In genomic region chr9:124038158-124038582, GRCm38 (mm10) we compare ENCODE assay signal across 15 mouse cellular contexts. TPM values are rescaled to one million over a fixed set of nuclear protein-coding genes. Genes with fewer than 3 reads are reported as not detected.
DNase-seq lines count a peak whose midpoint lies in the region; ATAC-seq and TF ChIP-seq lines count a peak whose summit lies in the region.
"Had no signal": no experiment of that assay in that cellular context is flagged by ENCODE, and none has a peak within 500 bp of the region (broad histone marks: within the 10 kb centered on the region; RNA-seq: fewer than 3 reads in every experiment).

No protein-coding gene starts in this region.

- DNase-seq in lung, embryonic 14.5 days: no peak
- DNase-seq in lung, postnatal 36 days: no peak
- no peak for DNase-seq in liver, embryonic 13.5 days
- DNase-seq in midbrain, embryonic 10.5 days (ENCODE audit: low spot score): no peak
- no peak for DNase-seq in adrenal gland, adult (ENCODE audit: inconsistent age in 2 of 2, low spot score in 1 of 2)

- H3K79me2 ChIP-seq in myocyte (ENCODE audit: control insufficient read depth, insufficient read depth): no peaks in the 10 kb centered on the region

- TF ChIP-seq CTCF in lung, embryonic 14.5 days (IDR thresholded peaks at IDR 0.05; ENCODE audit: low read depth): no peak
- TF ChIP-seq CTCF in bone marrow macrophage, adult 2 months (IDR thresholded peaks at IDR 0.05; ENCODE audit: low read depth, low read length): no peak

- H3K9me3 ChIP-seq in lung, embryonic 14.5 days (ENCODE audit: low read depth, low read length): no peaks in the 10 kb centered on the region
- no peaks in the 10 kb centered on the region for H3K9me3 ChIP-seq in liver, embryonic 13.5 days (replicated peaks)
- no peaks in the 10 kb centered on the region for H3K9me3 ChIP-seq in midbrain, embryonic 10.5 days (replicated peaks)
- H3K9me3 ChIP-seq: megakaryocyte, embryonic 14.5 days; stomach, embryonic 15.5 days had no signal

- H3K27me3 ChIP-seq in lung, embryonic 14.5 days (ENCODE audit: insufficient read depth, low read length): no peaks in the 10 kb centered on the region
- no peaks in the 10 kb centered on the region for H3K27me3 ChIP-seq in liver, embryonic 13.5 days
- H3K27me3 ChIP-seq in myocyte (ENCODE audit: control insufficient read depth, insufficient read depth, insufficient read length): no peaks in the 10 kb centered on the region
- no peaks in the 10 kb centered on the region for H3K27me3 ChIP-seq in midbrain, embryonic 10.5 days (ENCODE audit: low read depth, poor library complexity, severe bottlenecking)
- H3K27me3 ChIP-seq: megakaryocyte, embryonic 14.5 days; stomach, embryonic 15.5 days had no signal

- H3ac ChIP-seq in myocyte (ENCODE audit: control insufficient read depth, insufficient read length): no peak overlapping the region

- WGBS in lung, embryonic 14.5 days: 23% methylated on average over 2 of the region's 2 CpGs
- 8% methylated on average over 2 of the region's 2 CpGs for WGBS in liver, embryonic 13.5 days (ENCODE audit: insufficient replicate concordance)
- WGBS in midbrain, embryonic 10.5 days: 86% methylated on average over 2 of the region's 2 CpGs

- no peak overlapping the region for H3K27ac ChIP-seq in lung, embryonic 14.5 days (ENCODE audit: low read depth)
- peak overlapping the region; percentile 86 for H3K27ac ChIP-seq in bone marrow macrophage, adult 2 months (ENCODE audit: insufficient read depth, low read depth, low read length)
- peak overlapping the region; percentile 58; the same call in 1 of the 2 replicates for H3K27ac ChIP-seq in liver, embryonic 13.5 days
- H3K27ac ChIP-seq in midbrain, embryonic 10.5 days (replicated peaks): no peak overlapping the region
- H3K27ac ChIP-seq: heart, adult 2 months; hindbrain, postnatal 0 days; stomach, embryonic 15.5 days had no signal

- H3K4me3 ChIP-seq in lung, embryonic 14.5 days (ENCODE audit: low read depth, low read length): no peak overlapping the region
- H3K4me3 ChIP-seq in bone marrow macrophage, adult 2 months (ENCODE audit: insufficient read depth, low read length): no peak overlapping the region
- H3K4me3 ChIP-seq in liver, embryonic 13.5 days (replicated peaks): no peak overlapping the region
- H3K4me3 ChIP-seq in myocyte: no peak overlapping the region
- H3K4me3 ChIP-seq in midbrain, embryonic 10.5 days: no peak overlapping the region
- H3K4me3 ChIP-seq: heart, adult 2 months; stomach, embryonic 15.5 days had no signal

- no peaks in the 10 kb centered on the region for H3K4me1 ChIP-seq in lung, embryonic 14.5 days (ENCODE audit: insufficient read depth)
- H3K4me1 ChIP-seq in bone marrow macrophage, adult 2 months (ENCODE audit: control insufficient read depth, insufficient read depth, low read length): peaks cover 19% of the 10 kb centered on the region
- H3K4me1 ChIP-seq in liver, embryonic 13.5 days (replicated peaks): peaks cover 25% of the 10 kb centered on the region
- H3K4me1 ChIP-seq in midbrain, embryonic 10.5 days: no peaks in the 10 kb centered on the region
- H3K4me1 ChIP-seq: stomach, embryonic 15.5 days had no signal

- H3K36me3 ChIP-seq in lung, embryonic 14.5 days (ENCODE audit: insufficient read depth): no peaks in the 10 kb centered on the region
- H3K36me3 ChIP-seq in liver, embryonic 13.5 days: no peaks in the 10 kb centered on the region
- H3K36me3 ChIP-seq in myocyte (ENCODE audit: control insufficient read depth, insufficient read depth): no peaks in the 10 kb centered on the region
- H3K36me3 ChIP-seq in midbrain, embryonic 10.5 days: no peaks in the 10 kb centered on the region
- H3K36me3 ChIP-seq: stomach, embryonic 15.5 days had no signal

- no peak overlapping the region for H3K9ac ChIP-seq in lung, embryonic 14.5 days
- H3K9ac ChIP-seq in liver, embryonic 13.5 days: no peak overlapping the region
- H3K9ac ChIP-seq: stomach, embryonic 15.5 days had no signal

- no peak overlapping the region for H3K4me2 ChIP-seq in lung, embryonic 14.5 days
- H3K4me2 ChIP-seq in liver, embryonic 13.5 days: no peak overlapping the region
- peak overlapping the region; percentile 39 for H3K4me2 ChIP-seq in myocyte (ENCODE audit: low read depth)
- H3K4me2 ChIP-seq: stomach, embryonic 15.5 days had no signal

- no peak for TF ChIP-seq POLR2A in bone marrow macrophage, adult 2 months (IDR thresholded peaks at IDR 0.05; ENCODE audit: borderline replicate concordance, low read depth, low read length)
- no peak for TF ChIP-seq POLR2A in myocyte (IDR thresholded peaks at IDR 0.05; ENCODE audit: insufficient read length, low read depth)

- ATAC-seq in lung, embryonic 14.5 days (ENCODE audit: insufficient read depth): peak; percentile 62
- peak; percentile 34; the same call in 1 of the 2 replicates for ATAC-seq in liver, embryonic 13.5 days (ENCODE audit: low read depth)
- ATAC-seq: forebrain, embryonic 14.5 days had no signal

TF ChIP-seq in myocyte, 11 proteins besides CTCF, POLR2A, EP300 and RAD21:
- no peak for TF ChIP-seq REST (IDR thresholded peaks at IDR 0.05; ENCODE audit: insufficient read depth, insufficient read length)
- peak; percentile 88 for TF ChIP-seq CEBPB (IDR thresholded peaks at IDR 0.05; ENCODE audit: insufficient read depth, poor library complexity, severe bottlenecking)

RNA-seq across cellular contexts. Expression of gene Ccr3, which starts 16.4 kb away (rescaled TPM):
- polyA plus RNA-seq in lung, embryonic 14.5 days (2014; fragmentation: Nextera tagmentation; extraction: Ambion mirVana): not detected in 2 replicates
- polyA plus RNA-seq in bone marrow macrophage, adult 2 months (2012; ENCODE audit: insufficient read depth, insufficient read length, missing spikeins): 4.6 and 4.9 TPM in 2 replicates
- 0.10 and 0.12 TPM in 2 replicates for polyA plus RNA-seq in liver, embryonic 13.5 days (2015; fragmentation: Nextera tagmentation; extraction: Ambion mirVana)
- polyA plus RNA-seq in myocyte (2012; fragmentation: generic; extraction: Trizol): not detected
- not detected in 2 replicates for polyA plus RNA-seq in midbrain, embryonic 10.5 days (2016; fragmentation: Nextera tagmentation; extraction: Ambion mirVana)
- polyA plus RNA-seq: adrenal gland, adult 2 months; forebrain, embryonic 14.5 days; hindbrain, postnatal 0 days had no signal

RNA-seq across cellular contexts. Expression of gene Ccr1l1, which starts 60.0 kb away (rescaled TPM):
- not detected in 2 replicates for polyA plus RNA-seq in lung, embryonic 14.5 days (2014; fragmentation: Nextera tagmentation; extraction: Ambion mirVana)
- polyA plus RNA-seq in bone marrow macrophage, adult 2 months (2012; ENCODE audit: insufficient read depth, insufficient read length, missing spikeins): 1.3 TPM in 1 of 2 replicates, not detected in the other
- polyA plus RNA-seq in liver, embryonic 13.5 days (2015; fragmentation: Nextera tagmentation; extraction: Ambion mirVana): not detected in 2 replicates
- not detected for polyA plus RNA-seq in myocyte (2012; fragmentation: generic; extraction: Trizol)
- polyA plus RNA-seq in midbrain, embryonic 10.5 days (2016; fragmentation: Nextera tagmentation; extraction: Ambion mirVana): not detected in 2 replicates
- polyA plus RNA-seq: adrenal gland, adult 2 months; forebrain, embryonic 14.5 days; heart, adult 2 months; hindbrain, postnatal 0 days; small intestine, adult 2 months; stomach, embryonic 15.5 days; thymus, postnatal 0 days had no signal

Comparison
In these comparisons a context has a peak if more than half of its experiments do, and no peak if none do; other contexts are left out.
1. H3K27ac ChIP-seq: peak in bone marrow macrophage, adult 2 months (single experiment) and liver, embryonic 13.5 days (single experiment); none in lung, embryonic 14.5 days (single experiment) and midbrain, embryonic 10.5 days (single experiment).